Mouse (Mus musculus): ENCODE results near the gene 1300017J02Rik. TPM values are rescaled to one million over a fixed set of nuclear protein-coding genes. Genes with fewer than 3 reads are reported as not detected.

1300017J02Rik gene
- total and polyA plus RNA-seq, 3 experiments: 0.62 to 2.6 TPM; not detected in 1

- no peak overlapping the region for H3K27ac ChIP-seq (ENCODE audit: control insufficient read depth, low read depth, low read length)
- H3K4me1 ChIP-seq (ENCODE audit: control insufficient read depth in 1 of 2, insufficient read depth in 2 of 2, low read length in 2 of 2): peaks cover 3 to 7% of the 10 kb centered on the region in 2 experiments; a peak in 3 of 4 replicates
- no peak for DNase-seq (ENCODE audit: low read depth, low spot score)
- H3K36me3 ChIP-seq (ENCODE audit: control insufficient read depth in 1 of 2, insufficient read depth in 2 of 2, low read length in 2 of 2): peaks cover 16 to 63% of the 10 kb centered on the region in 2 experiments
- H3K27me3 ChIP-seq (ENCODE audit: control insufficient read depth in 1 of 2, insufficient read depth in 2 of 2, low read length in 2 of 2): no peaks in the 10 kb centered on the region
- H3K9ac ChIP-seq (ENCODE audit: control insufficient read depth, low read depth, low read length, poor library complexity, severe bottlenecking): no peak overlapping the region
- no peak for TF ChIP-seq ZC3H11A (IDR thresholded peaks at IDR 0.05; ENCODE audit: low read depth, low read length)
- no peak for TF ChIP-seq RCOR1 (IDR thresholded peaks at IDR 0.05; ENCODE audit: low read depth, low read length)
- H3K79me2 ChIP-seq (ENCODE audit: control insufficient read depth, insufficient read depth, low read length, poor library complexity): peaks cover 2% of the 10 kb centered on the region
- no peaks in the 10 kb centered on the region for H3K9me3 ChIP-seq (replicated peaks; ENCODE audit: insufficient read depth, low read length)
- no peak overlapping the region for H3K4me3 ChIP-seq (ENCODE audit: control insufficient read depth in 1 of 2, insufficient read depth in 1 of 2, low read depth in 2 of 2, low read length in 2 of 2)
Measured at GRCm38 (mm10) chr9:103332663-103333062, 27.8 kb upstream of the 1300017J02Rik start.

- peak; percentile 94 for DNase-seq (ENCODE audit: low read depth, low spot score)
- no peak overlapping the region for H3K4me3 ChIP-seq (ENCODE audit: control insufficient read depth in 1 of 2, insufficient read depth in 1 of 2, low read depth in 2 of 2, low read length in 2 of 2)
- peak overlapping the region; percentile 79 for H3K27ac ChIP-seq (ENCODE audit: control insufficient read depth, low read depth, low read length)
- TF ChIP-seq BHLHE40 (IDR thresholded peaks at IDR 0.05; ENCODE audit: borderline replicate concordance, low read depth, low read length) (no peak; the same call in 1 of the 2 replicates), RAD21 (IDR thresholded peaks at IDR 0.05; ENCODE audit: low read depth, low read length) (no peak), POLR2A (IDR thresholded peaks at IDR 0.05; ENCODE audit: control insufficient read depth in 1 of 2, insufficient read depth in 1 of 2, low read depth in 1 of 2, low read length in 2 of 2, poor library complexity in 1 of 2) (0 out of 4 replicates have a peak, but pooled peaks of 1 of the 2 experiments have one; percentile 24), MAX (IDR thresholded peaks at IDR 0.05; ENCODE audit: low read length) (peak; percentile 53; the same call in 1 of the 2 replicates), UBTF (IDR thresholded peaks at IDR 0.05; ENCODE audit: borderline replicate concordance, insufficient read depth, low read depth, low read length) (no peak), ZKSCAN1 (IDR thresholded peaks at IDR 0.05; ENCODE audit: low read depth, low read length) (no peak), SIN3A (IDR thresholded peaks at IDR 0.05; ENCODE audit: low read length) (peak; percentile 79; the same call in 1 of the 2 replicates), USF2 (IDR thresholded peaks at IDR 0.05; ENCODE audit: borderline replicate concordance in 1 of 2, insufficient read depth in 1 of 2, low read depth in 1 of 2, low read length in 2 of 2) (no peak), MAFK (IDR thresholded peaks at IDR 0.05; ENCODE audit: borderline replicate concordance, low read depth, low read length) (no peak), TBP (IDR thresholded peaks at IDR 0.05; ENCODE audit: low read depth, low read length) (peak; percentile 67; the same call in 1 of the 2 replicates), ZMIZ1 (IDR thresholded peaks at IDR 0.05; ENCODE audit: low read depth, low read length) (0 out of 2 replicates have a peak, but pooled peaks have one; percentile 20), ELF1 (IDR thresholded peaks at IDR 0.05; ENCODE audit: low read depth, low read length) (0 out of 2 replicates have a peak, but pooled peaks have one; percentile 28), CHD1 (IDR thresholded peaks at IDR 0.05; ENCODE audit: low read depth, low read length) (no peak), MAZ (IDR thresholded peaks at IDR 0.05; ENCODE audit: low read depth, low read length) (no peak), POLR2AphosphoS2 (IDR thresholded peaks at IDR 0.05; ENCODE audit: low read length) (peak; percentile 59; the same call in 1 of the 2 replicates), CTCF (IDR thresholded peaks at IDR 0.05 in 2 of 3, conservative IDR thresholded peaks at IDR 0.05 in 1 of 3; ENCODE audit: control insufficient read depth in 1 of 3, insufficient read depth in 1 of 3, low read depth in 2 of 3, low read length in 3 of 3, poor library complexity in 1 of 3, severe bottlenecking in 1 of 3) (no peak), CHD2 (IDR thresholded peaks at IDR 0.05; ENCODE audit: low read length) (no peak), TAL1 (IDR thresholded peaks at IDR 0.05; ENCODE audit: low read length) (peak; percentile 96), MXI1 (IDR thresholded peaks at IDR 0.05; ENCODE audit: low read depth, low read length) (peak; percentile 73), JUND (IDR thresholded peaks at IDR 0.05; ENCODE audit: low read depth, low read length) (peak; percentile 60; the same call in 1 of the 2 replicates), GABPA (IDR thresholded peaks at IDR 0.05; ENCODE audit: low read depth, low read length) (no peak), MEF2A (IDR thresholded peaks at IDR 0.05; ENCODE audit: extremely low read depth, insufficient replicate concordance, low read depth, low read length, poor library complexity, severe bottlenecking) (no peak), RCOR1 (IDR thresholded peaks at IDR 0.05; ENCODE audit: low read depth, low read length) (peak; percentile 81), POLR2AphosphoS5 (IDR thresholded peaks at IDR 0.05; ENCODE audit: borderline replicate concordance, low read depth, low read length) (no peak), KAT2A (conservative IDR thresholded peaks at IDR 0.05; ENCODE audit: low read depth, low read length) (no peak), HCFC1 (IDR thresholded peaks at IDR 0.05; ENCODE audit: low read depth, low read length) (peak; percentile 33; the same call in 1 of the 2 replicates), ETS1 (IDR thresholded peaks at IDR 0.05; ENCODE audit: low read depth, low read length) (peak; percentile 93), MYC (IDR thresholded peaks at IDR 0.05; ENCODE audit: low read depth, low read length) (peak; percentile 84), E2F4 (IDR thresholded peaks at IDR 0.05; ENCODE audit: borderline replicate concordance, low read depth, low read length) (no peak), NELFE (IDR thresholded peaks at IDR 0.05; ENCODE audit: low read depth, low read length) (no peak)
Measured at GRCm38 (mm10) chr9:103326449-103326848, 21.6 kb upstream of the 1300017J02Rik start.

More at GRCm38 (mm10) chr9:103326449-103326848, 21.6 kb upstream of the 1300017J02Rik start:
- no peak overlapping the region for H3K9ac ChIP-seq (ENCODE audit: control insufficient read depth, low read depth, low read length, poor library complexity, severe bottlenecking)
- H3K27me3 ChIP-seq (ENCODE audit: control insufficient read depth in 1 of 2, insufficient read depth in 2 of 2, low read length in 2 of 2): no peaks in the 10 kb centered on the region
- peaks cover 21 to 24% of the 10 kb centered on the region in 2 experiments for H3K4me1 ChIP-seq (ENCODE audit: control insufficient read depth in 1 of 2, insufficient read depth in 2 of 2, low read length in 2 of 2)
- H3K36me3 ChIP-seq (ENCODE audit: control insufficient read depth in 1 of 2, insufficient read depth in 2 of 2, low read length in 2 of 2): peaks cover 39 to 60% of the 10 kb centered on the region in 2 experiments
- no peaks in the 10 kb centered on the region for H3K9me3 ChIP-seq (replicated peaks; ENCODE audit: insufficient read depth, low read length)
- H3K79me2 ChIP-seq (ENCODE audit: control insufficient read depth, insufficient read depth, low read length, poor library complexity): peaks cover 8% of the 10 kb centered on the region
